Mouse (Mus musculus): ENCODE results near the gene Mad1l1. TPM values are rescaled to one million over a fixed set of nuclear protein-coding genes. Genes with fewer than 3 reads are reported as not detected.

The Mad1l1 gene
- polyA plus RNA-seq, 1 experiment from 2014 or later: 44.2 TPM

DNA sequence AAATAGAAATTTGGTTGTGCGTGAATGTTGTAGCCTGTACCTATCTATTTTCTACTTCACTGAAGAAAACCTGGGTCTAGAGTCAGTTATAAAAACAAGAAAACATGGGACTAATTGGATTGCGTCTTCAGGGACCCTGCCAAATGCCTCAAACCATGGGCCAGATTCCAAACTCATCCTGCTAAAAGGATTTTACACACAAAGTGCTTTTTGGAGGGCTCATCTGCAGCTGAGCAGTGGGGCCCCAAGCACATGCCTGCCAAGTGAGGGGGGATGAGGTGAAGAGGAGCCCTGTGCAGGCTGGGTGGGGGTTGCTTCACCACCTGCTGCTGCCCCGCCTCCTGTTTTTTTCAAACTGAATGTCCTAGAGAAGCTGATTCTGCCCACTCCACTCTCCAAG, 199.4 kb downstream of the Mad1l1 start:
- H3K36me3 ChIP-seq (ENCODE audit: control insufficient read depth, insufficient read depth, low read length): no peaks in the 10 kb centered on the region
- no peak overlapping the region for H3K9ac ChIP-seq (ENCODE audit: low read length)
- no peak overlapping the region for H3K4me3 ChIP-seq (ENCODE audit: low read depth, low read length)
- no peaks in the 10 kb centered on the region for H3K9me3 ChIP-seq (ENCODE audit: control insufficient read depth, low read length)
- H3K4me2 ChIP-seq: no peak overlapping the region
- no peaks in the 10 kb centered on the region for H3K27me3 ChIP-seq (ENCODE audit: control insufficient read depth, insufficient read depth, low read length)
- 90% methylated on average over 3 of the region's 3 CpGs for WGBS
- ATAC-seq (ENCODE audit: low FRiP score): no peak
- H3K4me1 ChIP-seq (ENCODE audit: control insufficient read depth, insufficient read depth, low read length): no peaks in the 10 kb centered on the region
- DNase-seq (ENCODE audit: low spot score, missing footprints): no peak
- H3K27ac ChIP-seq (ENCODE audit: low read depth, low read length): no peak overlapping the region

DNA sequence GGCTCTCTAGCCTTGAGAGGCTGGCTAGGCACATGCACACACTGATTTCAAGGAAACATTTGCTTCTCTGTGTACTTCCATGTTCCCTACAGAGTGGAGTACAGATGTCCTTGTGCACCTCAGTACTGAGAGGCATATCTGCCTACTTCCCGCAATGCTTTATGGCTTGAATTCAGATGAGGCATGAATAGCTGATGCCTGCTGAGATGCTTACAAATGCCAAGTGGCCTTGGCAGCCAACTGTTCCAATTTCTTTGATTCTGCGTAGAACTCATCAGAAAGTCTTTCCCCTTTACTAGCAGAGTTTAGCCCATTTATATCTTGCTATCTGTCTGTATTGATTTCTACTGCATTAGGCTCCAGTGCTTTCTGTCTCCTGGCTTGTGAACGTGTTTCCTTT, 202.4 kb downstream of the Mad1l1 start:
- Histone ChIP-seq H3K27me3 (ENCODE audit: control insufficient read depth, insufficient read depth, low read length) (no peaks in the 10 kb centered on the region), H3K27ac (ENCODE audit: low read depth, low read length) (no peak overlapping the region), H3K9ac (ENCODE audit: low read length) (no peak overlapping the region), H3K36me3 (ENCODE audit: control insufficient read depth, insufficient read depth, low read length) (no peaks in the 10 kb centered on the region), H3K4me1 (ENCODE audit: control insufficient read depth, insufficient read depth, low read length) (no peaks in the 10 kb centered on the region), H3K4me3 (ENCODE audit: low read depth, low read length) (no peak overlapping the region), H3K9me3 (ENCODE audit: control insufficient read depth, low read length) (no peaks in the 10 kb centered on the region), H3K4me2 (no peak overlapping the region)
- WGBS: 93% methylated on average over 3 of the region's 3 CpGs
- no peak for ATAC-seq (ENCODE audit: low FRiP score)
- no peak for DNase-seq (ENCODE audit: low spot score, missing footprints)

DNA sequence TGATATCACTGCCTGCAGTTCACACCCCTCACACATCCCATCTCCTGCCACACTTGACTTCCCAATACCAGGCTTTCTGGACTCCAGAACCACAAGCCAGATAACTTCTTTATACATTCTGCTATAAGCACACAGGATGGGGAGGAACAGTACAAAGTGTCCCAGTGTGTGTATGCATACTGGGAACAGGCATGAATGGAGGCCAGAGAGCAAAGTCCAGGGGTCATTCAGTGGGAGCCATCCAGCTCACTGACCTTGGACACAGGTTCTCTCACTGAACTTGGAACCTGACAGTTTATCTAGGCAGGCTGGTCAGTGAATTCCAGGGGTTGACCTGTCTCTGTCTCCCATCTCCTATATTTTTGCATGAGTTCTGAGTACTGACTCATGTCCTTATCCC, 203.4 kb downstream of the Mad1l1 start:
- Histone ChIP-seq H3K4me2 (no peak overlapping the region), H3K9me3 (ENCODE audit: control insufficient read depth, low read length) (no peaks in the 10 kb centered on the region), H3K27ac (ENCODE audit: low read depth, low read length) (no peak overlapping the region), H3K4me3 (ENCODE audit: low read depth, low read length) (no peak overlapping the region), H3K9ac (ENCODE audit: low read length) (no peak overlapping the region), H3K36me3 (ENCODE audit: control insufficient read depth, insufficient read depth, low read length) (no peaks in the 10 kb centered on the region), H3K27me3 (ENCODE audit: control insufficient read depth, insufficient read depth, low read length) (no peaks in the 10 kb centered on the region), H3K4me1 (ENCODE audit: control insufficient read depth, insufficient read depth, low read length) (no peaks in the 10 kb centered on the region)
- ATAC-seq (ENCODE audit: low FRiP score) (no peak), DNase-seq (ENCODE audit: low spot score, missing footprints) (no peak)

DNA sequence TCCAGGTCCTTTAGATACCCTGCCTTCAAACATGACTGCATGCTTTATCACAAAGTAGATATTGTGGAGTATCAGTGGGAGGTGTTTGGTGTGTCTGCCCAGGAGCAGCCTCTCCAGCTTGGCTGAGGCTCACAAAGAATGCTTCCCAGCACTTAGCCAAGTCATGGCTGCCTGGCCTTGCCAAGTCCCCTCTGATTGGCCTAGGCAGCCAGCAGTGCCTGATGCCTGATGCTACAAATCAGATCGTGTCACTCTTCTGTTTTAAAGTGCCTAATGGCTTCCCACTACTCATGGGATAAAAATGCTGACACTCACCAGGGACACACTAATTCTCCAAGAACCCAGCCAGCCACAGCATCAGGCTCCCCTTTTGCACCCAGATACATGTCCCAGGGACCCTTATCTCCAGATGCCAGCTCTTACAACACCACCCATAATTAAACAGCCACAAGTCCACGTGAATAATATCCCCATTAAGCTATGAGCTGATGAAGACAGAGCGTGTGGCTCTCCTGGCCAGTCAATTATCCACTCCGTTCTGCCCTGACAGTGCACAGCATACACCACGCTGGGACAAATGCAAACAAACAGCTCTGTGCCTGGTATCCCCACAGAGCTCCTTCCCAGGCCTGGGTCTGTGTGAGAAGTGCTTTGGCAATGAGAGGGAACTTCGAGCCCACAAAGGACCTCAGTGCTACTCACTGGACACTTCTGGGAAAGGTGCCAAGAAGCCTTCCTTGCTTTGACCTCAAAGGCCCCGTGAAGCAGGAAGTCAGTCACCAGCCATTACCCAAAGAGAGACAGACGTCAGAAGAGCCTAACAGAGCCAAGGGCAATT, 205.7 kb downstream of the Mad1l1 start:
- Histone ChIP-seq H3K9ac (ENCODE audit: low read length) (no peak overlapping the region), H3K27me3 (ENCODE audit: control insufficient read depth, insufficient read depth, low read length) (no peaks in the 10 kb centered on the region), H3K36me3 (ENCODE audit: control insufficient read depth, insufficient read depth, low read length) (no peaks in the 10 kb centered on the region), H3K27ac (ENCODE audit: low read depth, low read length) (no peak overlapping the region), H3K4me1 (ENCODE audit: control insufficient read depth, insufficient read depth, low read length) (no peaks in the 10 kb centered on the region), H3K4me3 (ENCODE audit: low read depth, low read length) (no peak overlapping the region), H3K9me3 (ENCODE audit: control insufficient read depth, low read length) (no peaks in the 10 kb centered on the region), H3K4me2 (no peak overlapping the region)
- DNase-seq (ENCODE audit: low spot score, missing footprints) (peak; percentile 66), ATAC-seq (ENCODE audit: low FRiP score) (no peak)
- WGBS: 69% methylated on average over 8 of the region's 8 CpGs

DNA sequence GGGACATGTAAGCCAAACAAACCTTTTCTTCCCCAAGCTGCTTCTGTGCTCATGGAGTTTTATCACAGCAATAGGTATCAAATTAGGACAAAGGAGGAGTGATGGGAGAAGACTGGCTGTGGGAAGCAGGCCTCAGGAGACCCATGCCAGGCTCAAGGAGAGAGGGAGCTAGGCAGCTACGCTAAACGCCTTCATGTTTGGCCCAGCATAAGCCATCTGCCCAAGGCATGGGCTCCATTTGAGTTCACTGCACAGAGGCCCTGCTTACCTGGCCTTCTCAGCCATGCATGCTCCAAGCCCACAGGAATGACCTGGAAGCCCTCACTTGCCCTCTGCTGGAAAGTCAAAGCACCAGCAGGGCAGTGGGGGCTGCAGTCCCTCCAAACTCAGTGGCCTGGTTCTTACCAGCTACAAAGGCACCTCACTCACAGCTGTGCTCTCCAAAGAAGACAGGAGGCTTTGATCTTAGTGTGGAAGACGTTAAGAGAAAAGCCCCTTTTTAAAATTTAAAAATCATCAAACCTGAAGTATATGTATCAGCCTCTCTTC, 206.8 kb downstream of the Mad1l1 start:
- Histone ChIP-seq H3K36me3 (ENCODE audit: control insufficient read depth, insufficient read depth, low read length) (no peaks in the 10 kb centered on the region), H3K27me3 (ENCODE audit: control insufficient read depth, insufficient read depth, low read length) (no peaks in the 10 kb centered on the region), H3K4me3 (ENCODE audit: low read depth, low read length) (no peak overlapping the region), H3K4me1 (ENCODE audit: control insufficient read depth, insufficient read depth, low read length) (no peaks in the 10 kb centered on the region), H3K4me2 (no peak overlapping the region), H3K9ac (ENCODE audit: low read length) (no peak overlapping the region), H3K27ac (ENCODE audit: low read depth, low read length) (no peak overlapping the region), H3K9me3 (ENCODE audit: control insufficient read depth, low read length) (no peaks in the 10 kb centered on the region)
- 89% methylated on average over 3 of the region's 3 CpGs for WGBS
- ATAC-seq (ENCODE audit: low FRiP score) (no peak), DNase-seq (ENCODE audit: low spot score, missing footprints) (peak; percentile 47)

DNA sequence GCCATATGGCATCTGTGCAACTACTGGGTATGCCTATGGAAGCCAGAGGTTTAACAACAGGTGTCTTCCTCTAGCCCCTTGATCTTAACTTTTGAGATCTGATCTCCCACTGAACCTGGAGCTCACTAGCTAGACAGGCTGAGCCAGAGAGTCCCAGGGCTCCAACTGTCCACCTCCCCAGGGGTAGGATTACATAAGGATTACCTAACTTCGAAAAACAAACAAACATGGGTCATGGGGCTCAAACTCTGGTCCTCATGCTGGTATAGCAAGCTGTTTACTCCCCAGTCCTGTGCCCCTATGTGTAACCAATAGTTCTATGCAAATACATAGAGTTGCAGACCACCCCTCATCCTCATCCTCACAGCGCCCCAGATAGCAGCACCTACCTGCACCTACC, 208.1 kb downstream of the Mad1l1 start:
- DNase-seq (ENCODE audit: low spot score, missing footprints): peak; percentile 51
- no peaks in the 10 kb centered on the region for H3K4me1 ChIP-seq (ENCODE audit: control insufficient read depth, insufficient read depth, low read length)
- H3K9me3 ChIP-seq (ENCODE audit: control insufficient read depth, low read length): no peaks in the 10 kb centered on the region
- WGBS: 96% methylated on average over 2 of the region's 2 CpGs
- H3K9ac ChIP-seq (ENCODE audit: low read length): no peak overlapping the region
- H3K27me3 ChIP-seq (ENCODE audit: control insufficient read depth, insufficient read depth, low read length): no peaks in the 10 kb centered on the region
- H3K4me2 ChIP-seq: no peak overlapping the region
- no peaks in the 10 kb centered on the region for H3K36me3 ChIP-seq (ENCODE audit: control insufficient read depth, insufficient read depth, low read length)
- no peak overlapping the region for H3K27ac ChIP-seq (ENCODE audit: low read depth, low read length)
- no peak for ATAC-seq (ENCODE audit: low FRiP score)
- H3K4me3 ChIP-seq (ENCODE audit: low read depth, low read length): no peak overlapping the region

DNA sequence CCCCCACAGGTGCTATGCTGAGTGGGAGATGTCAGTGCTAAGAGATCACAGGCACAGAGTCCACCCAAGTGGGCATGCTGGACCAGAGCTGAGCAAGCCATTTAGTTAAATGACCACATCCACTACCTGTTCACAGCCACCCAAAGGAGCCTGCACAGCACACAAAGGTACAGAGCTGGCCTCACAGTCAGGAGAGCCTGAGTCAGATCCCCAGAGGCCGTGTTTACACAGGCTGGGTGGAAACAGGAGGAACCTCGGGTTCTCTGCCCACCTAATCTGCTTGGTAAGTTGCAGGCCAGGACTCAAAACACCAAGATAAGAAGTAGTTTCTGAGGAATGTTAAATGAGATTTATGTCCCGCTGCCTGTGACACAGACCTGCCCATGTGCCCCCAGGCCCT, 211.3 kb downstream of the Mad1l1 start:
- no peaks in the 10 kb centered on the region for H3K9me3 ChIP-seq (ENCODE audit: control insufficient read depth, low read length)
- H3K36me3 ChIP-seq (ENCODE audit: control insufficient read depth, insufficient read depth, low read length): no peaks in the 10 kb centered on the region
- WGBS: 72% methylated on average over 3 of the region's 3 CpGs
- H3K27ac ChIP-seq (ENCODE audit: low read depth, low read length): no peak overlapping the region
- no peak overlapping the region for H3K4me3 ChIP-seq (ENCODE audit: low read depth, low read length)
- no peak for ATAC-seq (ENCODE audit: low FRiP score)
- no peak overlapping the region for H3K4me2 ChIP-seq
- DNase-seq (ENCODE audit: low spot score, missing footprints): no peak
- H3K4me1 ChIP-seq (ENCODE audit: control insufficient read depth, insufficient read depth, low read length): no peaks in the 10 kb centered on the region
- H3K27me3 ChIP-seq (ENCODE audit: control insufficient read depth, insufficient read depth, low read length): no peaks in the 10 kb centered on the region
- no peak overlapping the region for H3K9ac ChIP-seq (ENCODE audit: low read length)

DNA sequence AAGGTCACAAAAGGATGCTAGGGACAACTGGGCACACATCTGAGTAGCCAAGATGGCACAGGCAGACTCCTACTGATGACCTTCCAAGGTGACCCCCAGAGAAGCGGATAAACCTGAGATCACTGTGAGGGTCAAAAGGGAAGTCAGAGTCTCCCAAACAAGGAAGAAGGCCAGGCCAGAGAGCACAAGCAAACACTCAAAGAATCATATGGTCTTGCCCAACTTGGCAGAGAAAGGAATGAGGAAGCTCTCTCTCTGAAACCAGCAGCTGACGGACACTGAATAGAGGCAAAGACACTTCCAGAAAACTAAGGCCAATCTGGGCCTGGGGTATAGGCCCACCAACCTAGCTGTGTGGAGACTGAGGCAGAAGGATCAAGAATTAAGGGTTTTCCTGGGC, 213.4 kb downstream of the Mad1l1 start:
- Histone ChIP-seq H3K9me3 (ENCODE audit: control insufficient read depth, low read length) (no peaks in the 10 kb centered on the region), H3K4me3 (ENCODE audit: low read depth, low read length) (no peak overlapping the region), H3K36me3 (ENCODE audit: control insufficient read depth, insufficient read depth, low read length) (no peaks in the 10 kb centered on the region), H3K27ac (ENCODE audit: low read depth, low read length) (no peak overlapping the region), H3K4me1 (ENCODE audit: control insufficient read depth, insufficient read depth, low read length) (no peaks in the 10 kb centered on the region), H3K4me2 (no peak overlapping the region), H3K9ac (ENCODE audit: low read length) (no peak overlapping the region), H3K27me3 (ENCODE audit: control insufficient read depth, insufficient read depth, low read length) (no peaks in the 10 kb centered on the region)
- DNase-seq (ENCODE audit: low spot score, missing footprints): no peak
- ATAC-seq (ENCODE audit: low FRiP score): no peak
- 93% methylated on average over 2 of the region's 2 CpGs for WGBS

DNA sequence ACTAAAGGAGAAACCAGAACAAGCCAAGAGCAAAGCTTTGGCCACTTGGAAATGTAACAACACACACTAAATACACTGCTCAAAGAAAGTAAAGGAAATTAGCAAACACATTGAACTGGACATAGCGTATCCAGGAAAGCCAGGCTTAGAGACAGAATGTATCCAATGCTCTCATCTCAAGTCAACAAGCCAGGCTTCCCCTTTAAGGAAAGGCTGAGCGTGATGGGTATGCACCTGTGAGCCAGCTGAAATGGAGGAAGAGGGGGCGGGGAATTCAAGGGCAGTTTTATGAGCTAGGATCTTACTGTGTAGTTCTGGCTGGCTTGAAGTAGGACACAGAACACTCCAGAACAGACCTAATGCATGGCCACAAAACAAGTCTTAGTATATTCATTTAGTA, 215.3 kb downstream of the Mad1l1 start:
- no peak overlapping the region for H3K27ac ChIP-seq (ENCODE audit: low read depth, low read length)
- ATAC-seq (ENCODE audit: low FRiP score) (no peak), DNase-seq (ENCODE audit: low spot score, missing footprints) (no peak)
- no peak overlapping the region for H3K9ac ChIP-seq (ENCODE audit: low read length)
- no peaks in the 10 kb centered on the region for H3K9me3 ChIP-seq (ENCODE audit: control insufficient read depth, low read length)
- no peaks in the 10 kb centered on the region for H3K27me3 ChIP-seq (ENCODE audit: control insufficient read depth, insufficient read depth, low read length)
- H3K36me3 ChIP-seq (ENCODE audit: control insufficient read depth, insufficient read depth, low read length): no peaks in the 10 kb centered on the region
- whole genome bisulfite sequencing: 94% methylated on average over 3 of the region's 3 CpGs
- no peaks in the 10 kb centered on the region for H3K4me1 ChIP-seq (ENCODE audit: control insufficient read depth, insufficient read depth, low read length)
- H3K4me3 ChIP-seq (ENCODE audit: low read depth, low read length): no peak overlapping the region
- no peak overlapping the region for H3K4me2 ChIP-seq
